Mouse (Mus musculus): ENCODE results near the gene AL732309.1. TPM values are rescaled to one million over a fixed set of nuclear protein-coding genes. Genes with fewer than 3 reads are reported as not detected.

The AL732309.1 gene
- polyA plus RNA-seq, 1 experiment, result 12.5 TPM

DNA sequence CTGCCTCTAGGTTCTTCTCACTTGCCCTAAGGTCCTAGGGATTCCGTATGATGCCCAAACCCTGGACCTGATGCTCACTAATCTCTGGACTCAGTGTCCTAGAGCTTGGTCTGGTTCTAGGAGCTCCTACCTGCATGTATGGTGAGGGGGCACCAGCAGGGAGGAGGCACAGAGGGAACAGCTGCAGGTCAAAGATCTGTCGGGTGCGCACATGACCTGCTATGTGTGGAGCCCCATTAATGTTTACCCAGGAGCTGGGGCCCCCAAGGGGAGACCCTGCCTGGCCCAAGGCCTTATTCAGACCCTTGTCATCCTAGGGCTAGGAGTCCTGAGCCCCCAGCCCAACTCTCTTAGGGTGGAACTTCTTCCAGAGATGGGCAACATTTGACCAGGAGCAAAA is 12.6 kb downstream of the AL732309.1 start, which contains the start of gene Slc34a3:
Gene Slc34a3 (minus strand): TSS at position 315 of the 400 bp plus-strand sequence.
- TF ChIP-seq POLR2A (IDR thresholded peaks at IDR 0.05; ENCODE audit: borderline replicate concordance, insufficient read depth, low read length), result no peak
- TF ChIP-seq CTCF (IDR thresholded peaks at IDR 0.05; ENCODE audit: borderline replicate concordance, insufficient read depth, low read depth, low read length), result no peak
- 82% methylated on average over 3 of the region's 3 CpGs for WGBS

GRCm38 (mm10) chr2:25233421-25233820 is 13.2 kb downstream of the AL732309.1 start:
- WGBS, result 79% methylated on average over 4 of the region's 4 CpGs
- DNase-seq, result no peak
- Histone ChIP-seq H3K27ac (ENCODE audit: insufficient read depth, low read length) (no peak overlapping the region), H3K27me3 (ENCODE audit: control insufficient read depth, insufficient read depth, low read length) (no peaks in the 10 kb centered on the region), H3K4me1 (ENCODE audit: control insufficient read depth, insufficient read depth, low read length) (peaks cover 4% of the 10 kb centered on the region; the same call in 1 of the 2 replicates), H3K4me3 (replicated peaks; ENCODE audit: insufficient read depth, low read depth, low read length) (no peak overlapping the region)
- no peak for TF ChIP-seq CTCF (IDR thresholded peaks at IDR 0.05; ENCODE audit: borderline replicate concordance, insufficient read depth, low read depth, low read length)
- no peak for TF ChIP-seq POLR2A (IDR thresholded peaks at IDR 0.05; ENCODE audit: borderline replicate concordance, insufficient read depth, low read length)

More for the DNA sequence above, 12.6 kb downstream of the AL732309.1 start, which contains the start of gene Slc34a3:
- Histone ChIP-seq H3K27me3 (ENCODE audit: control insufficient read depth, insufficient read depth, low read length) (no peaks in the 10 kb centered on the region), H3K4me3 (replicated peaks; ENCODE audit: insufficient read depth, low read depth, low read length) (no peak within 1 kb of the TSS), H3K4me1 (ENCODE audit: control insufficient read depth, insufficient read depth, low read length) (peaks cover under 1% of the 10 kb centered on the region; the same call in 1 of the 2 replicates), H3K27ac (ENCODE audit: insufficient read depth, low read length) (no peak within 1 kb of the TSS)
- no peak for DNase-seq

- WGBS, result 40% methylated on average over 12 of the region's 12 CpGs
- H3K4me1 ChIP-seq (ENCODE audit: control insufficient read depth, insufficient read depth, low read length), result peaks cover 4% of the 10 kb centered on the region; the same call in 1 of the 2 replicates
- no peaks in the 10 kb centered on the region for H3K27me3 ChIP-seq (ENCODE audit: control insufficient read depth, insufficient read depth, low read length)
- no peak overlapping the region for H3K4me3 ChIP-seq (replicated peaks; ENCODE audit: insufficient read depth, low read depth, low read length)
- DNase-seq, result no peak
- no peak overlapping the region for H3K27ac ChIP-seq (ENCODE audit: insufficient read depth, low read length)
- no peak for TF ChIP-seq CTCF (IDR thresholded peaks at IDR 0.05; ENCODE audit: borderline replicate concordance, insufficient read depth, low read depth, low read length)
- TF ChIP-seq POLR2A (IDR thresholded peaks at IDR 0.05; ENCODE audit: borderline replicate concordance, insufficient read depth, low read length), result no peak
Measured at GRCm38 (mm10) chr2:25231038-25231437, 15.6 kb downstream of the AL732309.1 start.

DNA sequence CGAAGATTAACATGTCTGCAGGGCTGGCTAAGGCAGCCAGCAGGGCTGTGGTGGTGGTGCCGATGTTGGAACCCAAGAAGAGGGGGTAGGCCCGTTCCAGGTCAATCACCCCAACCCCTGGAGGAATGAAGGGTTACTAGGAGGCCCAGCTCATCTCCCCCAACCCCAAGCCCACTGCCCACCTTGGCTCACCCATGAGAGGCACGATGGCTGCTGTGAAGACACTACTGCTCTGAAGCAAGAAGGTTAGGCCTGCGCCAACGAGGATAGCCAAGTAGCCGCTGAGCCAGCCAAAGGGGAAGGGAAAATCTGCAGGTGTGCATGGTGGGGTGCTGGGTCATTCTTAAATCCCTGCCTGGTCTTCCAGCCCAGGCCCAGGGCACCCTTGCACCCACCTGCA is 16.1 kb downstream of the AL732309.1 start:
- Histone ChIP-seq H3K27ac (ENCODE audit: insufficient read depth, low read length) (no peak overlapping the region), H3K4me3 (replicated peaks; ENCODE audit: insufficient read depth, low read depth, low read length) (no peak overlapping the region), H3K4me1 (ENCODE audit: control insufficient read depth, insufficient read depth, low read length) (peaks cover 4% of the 10 kb centered on the region; the same call in 1 of the 2 replicates), H3K27me3 (ENCODE audit: control insufficient read depth, insufficient read depth, low read length) (no peaks in the 10 kb centered on the region)
- DNase-seq, result no peak
- 74% methylated on average over 7 of the region's 7 CpGs for WGBS
- no peak for TF ChIP-seq POLR2A (IDR thresholded peaks at IDR 0.05; ENCODE audit: borderline replicate concordance, insufficient read depth, low read length)
- TF ChIP-seq CTCF (IDR thresholded peaks at IDR 0.05; ENCODE audit: borderline replicate concordance, insufficient read depth, low read depth, low read length), result no peak

- TF ChIP-seq POLR2A (IDR thresholded peaks at IDR 0.05; ENCODE audit: borderline replicate concordance, insufficient read depth, low read length) (no peak), CTCF (IDR thresholded peaks at IDR 0.05; ENCODE audit: borderline replicate concordance, insufficient read depth, low read depth, low read length) (no peak)
- no peaks in the 10 kb centered on the region for H3K27me3 ChIP-seq (ENCODE audit: control insufficient read depth, insufficient read depth, low read length)
- peaks cover 4% of the 10 kb centered on the region; the same call in 1 of the 2 replicates for H3K4me1 ChIP-seq (ENCODE audit: control insufficient read depth, insufficient read depth, low read length)
- no peak overlapping the region for H3K27ac ChIP-seq (ENCODE audit: insufficient read depth, low read length)
- no peak overlapping the region for H3K4me3 ChIP-seq (replicated peaks; ENCODE audit: insufficient read depth, low read depth, low read length)
- whole genome bisulfite sequencing, result 87% methylated on average over 5 of the region's 5 CpGs
- no peak for DNase-seq
Measured at GRCm38 (mm10) chr2:25229582-25229981, 17.1 kb downstream of the AL732309.1 start.

DNA sequence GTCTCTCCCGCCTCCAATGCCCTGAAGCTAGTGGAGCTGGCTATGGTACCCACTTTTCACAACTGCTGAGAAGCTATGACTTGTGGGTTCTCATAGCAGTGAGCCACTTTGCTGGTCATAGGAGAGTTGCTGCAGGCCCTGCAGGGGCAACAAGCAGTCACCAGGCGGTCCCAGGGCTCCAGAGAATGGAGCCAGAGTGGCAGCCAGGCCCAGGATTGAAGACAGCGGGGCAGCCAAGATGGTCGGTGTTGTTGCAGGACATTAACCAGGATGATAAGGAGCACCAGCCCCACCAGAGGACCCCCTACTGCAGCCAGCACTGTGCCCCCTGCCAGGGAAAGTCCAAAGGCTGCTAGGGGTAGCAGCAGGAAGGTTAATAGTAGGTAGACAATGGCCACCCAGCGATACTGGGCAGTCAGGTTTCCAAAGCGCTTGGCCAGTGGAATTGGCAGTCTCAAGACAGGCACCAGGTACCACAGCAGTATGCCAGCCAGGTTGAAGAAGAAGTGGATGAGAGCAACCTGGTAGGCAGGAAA is 17.6 kb downstream of the AL732309.1 start:
- H3K27ac ChIP-seq (ENCODE audit: insufficient read depth, low read length), result peak overlapping the region; percentile 38

GRCm38 (mm10) chr2:25228431-25228889 is 18.2 kb downstream of the AL732309.1 start:
- H3K4me1 ChIP-seq (ENCODE audit: control insufficient read depth, insufficient read depth, low read length), result peaks cover 4% of the 10 kb centered on the region; the same call in 1 of the 2 replicates
- no peaks in the 10 kb centered on the region for H3K27me3 ChIP-seq (ENCODE audit: control insufficient read depth, insufficient read depth, low read length)
- H3K27ac ChIP-seq (ENCODE audit: insufficient read depth, low read length), result peak overlapping the region; percentile 69
- TF ChIP-seq CTCF (IDR thresholded peaks at IDR 0.05; ENCODE audit: borderline replicate concordance, insufficient read depth, low read depth, low read length) (peak; percentile 85), POLR2A (IDR thresholded peaks at IDR 0.05; ENCODE audit: borderline replicate concordance, insufficient read depth, low read length) (no peak)
- peak; percentile 85 to 90 for DNase-seq
- WGBS, result under 1% methylated on average over 7 of the region's 7 CpGs
- H3K4me3 ChIP-seq (replicated peaks; ENCODE audit: insufficient read depth, low read depth, low read length), result peak overlapping the region; percentile 37

More for the DNA sequence above, 17.6 kb downstream of the AL732309.1 start:
- Histone ChIP-seq H3K4me1 (ENCODE audit: control insufficient read depth, insufficient read depth, low read length) (peaks cover 4% of the 10 kb centered on the region; the same call in 1 of the 2 replicates), H3K27me3 (ENCODE audit: control insufficient read depth, insufficient read depth, low read length) (no peaks in the 10 kb centered on the region), H3K4me3 (replicated peaks; ENCODE audit: insufficient read depth, low read depth, low read length) (no peak overlapping the region)
- no peak for DNase-seq
- no peak for TF ChIP-seq POLR2A (IDR thresholded peaks at IDR 0.05; ENCODE audit: borderline replicate concordance, insufficient read depth, low read length)
- TF ChIP-seq CTCF (IDR thresholded peaks at IDR 0.05; ENCODE audit: borderline replicate concordance, insufficient read depth, low read depth, low read length), result no peak
- WGBS, result 67% methylated on average over 6 of the region's 6 CpGs

GRCm38 (mm10) chr2:25227406-25227805 is 19.3 kb downstream of the AL732309.1 start:
- TF ChIP-seq CTCF (IDR thresholded peaks at IDR 0.05; ENCODE audit: borderline replicate concordance, insufficient read depth, low read depth, low read length) (no peak), POLR2A (IDR thresholded peaks at IDR 0.05; ENCODE audit: borderline replicate concordance, insufficient read depth, low read length) (no peak)
- peak overlapping the region; percentile 43; the same call in 1 of the 2 replicates for H3K27ac ChIP-seq (ENCODE audit: insufficient read depth, low read length)
- H3K4me3 ChIP-seq (replicated peaks; ENCODE audit: insufficient read depth, low read depth, low read length), result no peak overlapping the region
- H3K27me3 ChIP-seq (ENCODE audit: control insufficient read depth, insufficient read depth, low read length), result no peaks in the 10 kb centered on the region
- 87% methylated on average over 4 of the region's 4 CpGs for WGBS
- H3K4me1 ChIP-seq (ENCODE audit: control insufficient read depth, insufficient read depth, low read length), result peaks cover 4% of the 10 kb centered on the region; the same call in 1 of the 2 replicates
- no peak for DNase-seq

All from cerebellum, adult 2 months (tissue).